Mouse (Mus musculus): ENCODE results near the gene Atad1.

Atad1 gene

GRCm38 (mm10) chr19:32622142-32622541, 117.4 kb downstream of the Atad1 start:
- no peak for DNase-seq (ENCODE audit: low read depth, low spot score)

All from ES-CJ7 (cell line).